Mouse (Mus musculus): ENCODE measurements around the gene Rere.

The Rere gene

GRCm38 (mm10) chr4:150346651-150347386 lies 65.4 kb downstream of the Rere start:
- no peak for DNase-seq (ENCODE audit: low spot score in 2 of 2)

- no peak for DNase-seq (ENCODE audit: low spot score in 2 of 2)
Measured at GRCm38 (mm10) chr4:150347387-150347672, 65.9 kb downstream of the Rere start.

- DNase-seq (ENCODE audit: low spot score in 2 of 2) = no peak
Measured at GRCm38 (mm10) chr4:150349680-150350101, 68.2 kb downstream of the Rere start.

- DNase-seq (ENCODE audit: low spot score in 2 of 2) = no peak
Measured at GRCm38 (mm10) chr4:150351419-150352075, 70.1 kb downstream of the Rere start.

- DNase-seq (ENCODE audit: low spot score in 2 of 2) = no peak
Measured at GRCm38 (mm10) chr4:150352736-150353135, 71.3 kb downstream of the Rere start.

GRCm38 (mm10) chr4:150353376-150353900 lies 72.0 kb downstream of the Rere start:
- no peak for DNase-seq (ENCODE audit: low spot score in 2 of 2)

GRCm38 (mm10) chr4:150355801-150356200 lies 74.4 kb downstream of the Rere start:
- DNase-seq (ENCODE audit: low spot score in 2 of 2) = no peak

- DNase-seq (ENCODE audit: low spot score in 2 of 2) = no peak
Measured at GRCm38 (mm10) chr4:150361986-150362691, 80.7 kb downstream of the Rere start.

GRCm38 (mm10) chr4:150362858-150363257 lies 81.4 kb downstream of the Rere start:
- DNase-seq (ENCODE audit: low spot score in 2 of 2) = no peak

GRCm38 (mm10) chr4:150364786-150365185 lies 83.3 kb downstream of the Rere start:
- DNase-seq (ENCODE audit: low spot score in 2 of 2) = no peak

GRCm38 (mm10) chr4:150366510-150367208 lies 85.2 kb downstream of the Rere start:
- DNase-seq (ENCODE audit: low spot score in 2 of 2) = no peak

- peak; percentile 52 to 64 for DNase-seq (ENCODE audit: low spot score in 2 of 2)
Measured at GRCm38 (mm10) chr4:150371580-150372380, 90.3 kb downstream of the Rere start.

GRCm38 (mm10) chr4:150372631-150373041 lies 91.2 kb downstream of the Rere start:
- no peak for DNase-seq (ENCODE audit: low spot score in 2 of 2)

GRCm38 (mm10) chr4:150373111-150374109 lies 92.0 kb downstream of the Rere start:
- DNase-seq (ENCODE audit: low spot score in 2 of 2) = no peak

- no peak for DNase-seq (ENCODE audit: low spot score in 2 of 2)
Measured at GRCm38 (mm10) chr4:150374651-150375447, 93.4 kb downstream of the Rere start.

- DNase-seq (ENCODE audit: low spot score in 2 of 2) = no peak
Measured at GRCm38 (mm10) chr4:150375448-150375935, 94.0 kb downstream of the Rere start.

- DNase-seq (ENCODE audit: low spot score in 2 of 2) = no peak
Measured at GRCm38 (mm10) chr4:150379313-150379712, 97.9 kb downstream of the Rere start.

GRCm38 (mm10) chr4:150379772-150380171 lies 98.3 kb downstream of the Rere start:
- no peak for DNase-seq (ENCODE audit: low spot score in 2 of 2)

- DNase-seq (ENCODE audit: low spot score in 2 of 2) = no peak
Measured at GRCm38 (mm10) chr4:150380273-150380672, 98.8 kb downstream of the Rere start.
